In the genomic region with DNA sequence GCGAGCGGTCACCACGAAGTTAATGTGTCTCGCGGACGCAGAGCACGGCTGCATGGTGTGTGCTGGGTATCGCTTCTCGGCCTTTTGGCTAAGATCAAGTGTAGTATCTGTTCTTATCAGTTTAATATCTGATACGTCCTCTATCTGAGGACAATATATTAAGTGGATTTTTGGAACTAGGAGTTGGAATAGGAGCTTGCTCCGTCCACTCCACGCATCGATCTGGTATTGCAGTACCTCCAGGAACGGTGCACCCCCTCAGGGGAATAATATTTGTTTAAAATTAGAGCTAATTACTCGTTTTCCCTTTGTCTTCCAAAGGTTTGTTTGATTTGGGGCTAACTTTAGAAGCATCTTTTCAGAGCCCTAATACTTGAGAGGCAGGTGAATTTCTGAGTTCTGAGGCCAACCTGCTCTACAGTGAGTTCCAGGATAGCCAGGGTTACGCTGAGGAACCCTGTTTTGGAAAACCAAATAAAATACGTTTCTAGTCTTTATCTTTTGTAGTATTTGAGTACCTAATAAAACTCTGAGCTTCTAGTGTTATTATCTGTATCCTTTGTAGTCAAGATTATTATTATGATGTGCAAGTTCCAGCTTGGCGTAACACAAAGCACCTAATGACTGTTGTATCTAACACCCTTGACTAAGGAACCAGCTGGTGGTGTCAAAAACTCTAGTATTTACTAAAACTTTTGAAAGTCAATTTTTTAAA, we compare ENCODE assay signal across 8 mouse cellular contexts. TPM values are rescaled to one million over a fixed set of nuclear protein-coding genes. Genes with fewer than 3 reads are reported as not detected.
DNase-seq lines count a peak whose midpoint lies in the region; ATAC-seq and TF ChIP-seq lines count a peak whose summit lies in the region.

No protein-coding gene starts in this region.

- in situ Hi-C loops in CH12.LX (cut with MboI; ENCODE audit: low pct_ligation_motif_present, low pct_unique_long_range_greater_than_20kb, low sequenced_read_pairs): no loop called here

- no peak overlapping the region for H3K4me2 ChIP-seq in CH12.LX (ENCODE audit: insufficient read depth, low read depth, poor library complexity, severe bottlenecking)
- H3K4me2 ChIP-seq in heart, embryonic 15.5 days: peak overlapping the region; percentile 70
- peak overlapping the region; percentile 49; the same call in 1 of the 2 replicates for H3K4me2 ChIP-seq in limb, embryonic 11.5 days (ENCODE audit: low read depth, severe bottlenecking)
- H3K4me2 ChIP-seq in midbrain, embryonic 16.5 days (ENCODE audit: low read length): peak overlapping the region; percentile 76

- ATAC-seq in heart, embryonic 15.5 days (replicated peaks; ENCODE audit: insufficient number of reproducible peaks, insufficient read depth, low FRiP score, low read depth): peak; percentile 68
- ATAC-seq in limb, embryonic 11.5 days (ENCODE audit: insufficient number of reproducible peaks, low FRiP score, low TSS enrichment, low read depth): peak; percentile 89
- ATAC-seq in midbrain, embryonic 16.5 days: peak; percentile 87

- TF ChIP-seq EP300 in CH12.LX (IDR thresholded peaks at IDR 0.05; ENCODE audit: low read length): no peak; the same call in none of the 2 replicates

- H3K27ac ChIP-seq in kidney, adult 2 months (ENCODE audit: insufficient read depth, low read depth, low read length): no peak overlapping the region
- no peak overlapping the region for H3K27ac ChIP-seq in CH12.LX (ENCODE audit: insufficient read depth, low read depth)
- H3K27ac ChIP-seq in heart, embryonic 15.5 days: peak overlapping the region; percentile 51; the same call in 1 of the 2 replicates
- no peak overlapping the region for H3K27ac ChIP-seq in limb, embryonic 11.5 days (replicated peaks; ENCODE audit: low read depth, low read length)
- peak overlapping the region; percentile 65; the same call in 1 of the 2 replicates for H3K27ac ChIP-seq in midbrain, embryonic 16.5 days (ENCODE audit: low read length)

- WGBS in kidney, adult 2 months: 9% methylated on average over 12 of the region's 18 CpGs
- WGBS in heart, embryonic 15.5 days: 2% methylated on average over 11 of the region's 18 CpGs
- WGBS in limb, embryonic 11.5 days: under 1% methylated on average over 9 of the region's 18 CpGs
- WGBS in midbrain, embryonic 16.5 days: 3% methylated on average over 9 of the region's 18 CpGs

- H3K9me3 ChIP-seq in CH12.LX (replicated peaks; ENCODE audit: low read length): peaks cover 8% of the 10 kb centered on the region
- H3K9me3 ChIP-seq in heart, embryonic 15.5 days (replicated peaks): no peaks in the 10 kb centered on the region
- H3K9me3 ChIP-seq in limb, embryonic 11.5 days (ENCODE audit: control insufficient read depth, low read length): no peaks in the 10 kb centered on the region
- no peaks in the 10 kb centered on the region for H3K9me3 ChIP-seq in midbrain, embryonic 16.5 days (replicated peaks; ENCODE audit: control insufficient read depth, low read length, poor library complexity, severe bottlenecking)

- no peak overlapping the region; the same call in 1 of the 2 replicates for H3K9ac ChIP-seq in CH12.LX (ENCODE audit: insufficient read depth, low read depth)
- H3K9ac ChIP-seq in heart, embryonic 15.5 days: 0 out of 2 replicates have a peak overlapping the region, but pooled peaks have one; percentile 57
- H3K9ac ChIP-seq in limb, embryonic 11.5 days (ENCODE audit: low read length): no peak overlapping the region
- peak overlapping the region; percentile 41 for H3K9ac ChIP-seq in midbrain, embryonic 16.5 days (ENCODE audit: low read depth, low read length)

- H3K27me3 ChIP-seq in kidney, adult 2 months (replicated peaks; ENCODE audit: control insufficient read depth, insufficient read depth, low read length): no peaks in the 10 kb centered on the region
- peaks cover 2% of the 10 kb centered on the region for H3K27me3 ChIP-seq in CH12.LX (replicated peaks)
- H3K27me3 ChIP-seq in heart, embryonic 15.5 days: peaks cover 6% of the 10 kb centered on the region
- H3K27me3 ChIP-seq in limb, embryonic 11.5 days (ENCODE audit: control insufficient read depth, insufficient read depth, low read length): peaks cover 2% of the 10 kb centered on the region; the same call in 1 of the 2 replicates
- peaks cover 9% of the 10 kb centered on the region for H3K27me3 ChIP-seq in midbrain, embryonic 16.5 days (ENCODE audit: control insufficient read depth, insufficient read depth, low read depth, low read length)

- peak; percentile 45 for DNase-seq in kidney, adult 2 months
- DNase-seq in kidney, postnatal 14 days: no peak
- DNase-seq in CH12.LX (ENCODE audit: extremely low read depth): peak; percentile 97
- DNase-seq in c-Kit-positive CD71-positive TER-119-negative erythroid progenitor cells, embryonic 14.5 days (ENCODE audit: low read depth): peak; percentile 70
- DNase-seq in limb, embryonic 11.5 days (ENCODE audit: low spot score): peak; percentile 77
- DNase-seq in right cerebral cortex, postnatal 14 days: no peak

- no peak for TF ChIP-seq CTCF in kidney, adult 2 months (conservative IDR thresholded peaks at IDR 0.05; ENCODE audit: insufficient read depth, insufficient read length, low read depth, low read length)
- no peak for TF ChIP-seq CTCF in CH12.LX (conservative IDR thresholded peaks at IDR 0.05 in 1 of 2, IDR thresholded peaks at IDR 0.05 in 1 of 2; ENCODE audit: low read depth in 2 of 2, low read length in 2 of 2)

- no peaks in the 10 kb centered on the region for H3K4me1 ChIP-seq in kidney, adult 2 months (ENCODE audit: control insufficient read depth, insufficient read depth, low read length)
- H3K4me1 ChIP-seq in CH12.LX (ENCODE audit: control insufficient read depth in 1 of 2, insufficient read depth in 2 of 2): peaks cover 0 to 19% of the 10 kb centered on the region in 2 experiments; a peak in 2 of 4 replicates
- no peaks in the 10 kb centered on the region for H3K4me1 ChIP-seq in heart, embryonic 15.5 days (replicated peaks)
- H3K4me1 ChIP-seq in limb, embryonic 11.5 days (ENCODE audit: control insufficient read depth, insufficient read depth, low read length): no peaks in the 10 kb centered on the region
- peaks cover 4% of the 10 kb centered on the region; the same call in 1 of the 2 replicates for H3K4me1 ChIP-seq in midbrain, embryonic 16.5 days (ENCODE audit: control insufficient read depth, insufficient read depth, low read length)

- dilution Hi-C loops in CH12.LX (cut with MboI; ENCODE audit: extremely low pct_ligation_motif_present, extremely low pct_unique_long_range_greater_than_20kb, low sequenced_read_pairs): no loop called here

- TF ChIP-seq POLR2A in kidney, adult 2 months (IDR thresholded peaks at IDR 0.05; ENCODE audit: low read depth, low read length): no peak
- TF ChIP-seq POLR2A in CH12.LX (IDR thresholded peaks at IDR 0.05; ENCODE audit: low read depth, low read length): peak; percentile 92

- H3K79me2 ChIP-seq in CH12.LX (replicated peaks; ENCODE audit: control insufficient read depth, extremely low read depth, insufficient read depth, poor library complexity, severe bottlenecking): no peaks in the 10 kb centered on the region

- no peaks in the 10 kb centered on the region for H3K36me3 ChIP-seq in kidney, adult 2 months (ENCODE audit: control insufficient read depth, insufficient read depth, low read length)
- H3K36me3 ChIP-seq in CH12.LX (replicated peaks in 1 of 2; ENCODE audit: control insufficient read depth in 1 of 2, insufficient read depth in 1 of 2, low read length in 1 of 2): no peaks in the 10 kb centered on the region
- H3K36me3 ChIP-seq in heart, embryonic 15.5 days: no peaks in the 10 kb centered on the region
- no peaks in the 10 kb centered on the region for H3K36me3 ChIP-seq in limb, embryonic 11.5 days (ENCODE audit: control insufficient read depth, insufficient read depth, low read length)
- H3K36me3 ChIP-seq in midbrain, embryonic 16.5 days (ENCODE audit: control insufficient read depth, insufficient read depth, low read length): no peaks in the 10 kb centered on the region

- no peak overlapping the region for H3K4me3 ChIP-seq in kidney, adult 2 months (ENCODE audit: insufficient read depth, low read depth, low read length)
- H3K4me3 ChIP-seq in CH12.LX (replicated peaks in 1 of 3; ENCODE audit: low read depth in 2 of 3, low read length in 2 of 3, poor library complexity in 1 of 3): no peak overlapping the region
- peak overlapping the region; percentile 59 for H3K4me3 ChIP-seq in heart, embryonic 15.5 days
- no peak overlapping the region for H3K4me3 ChIP-seq in limb, embryonic 11.5 days (ENCODE audit: low read depth, low read length)
- peak overlapping the region; percentile 51 for H3K4me3 ChIP-seq in midbrain, embryonic 16.5 days (ENCODE audit: low read depth, low read length)

- no peak for TF ChIP-seq RAD21 in CH12.LX (IDR thresholded peaks at IDR 0.05; ENCODE audit: low read depth, low read length)

TF ChIP-seq in CH12.LX, 34 proteins besides CTCF, POLR2A, EP300 and RAD21 (continues in another document):
- TF ChIP-seq MEF2A (IDR thresholded peaks at IDR 0.05; ENCODE audit: borderline replicate concordance, low read depth, low read length): peak; percentile 89

RNA-seq across cellular contexts. Expression of a gene that starts 14.2 kb away (rescaled TPM):
- polyA plus RNA-seq in kidney, adult 2 months (2012; rRNA removed): 2.3 and 3.2 TPM in 2 replicates
- total RNA-seq in CH12.LX (2012; rRNA removed) (46.4 and 50.6 TPM in 2 replicates), CH12.LX (2014; rRNA removed) (51.9 and 52.4 TPM in 2 replicates)
- 64.3 and 69.8 TPM in 2 replicates for polyA plus RNA-seq in CH12.LX (2012; ENCODE audit: insufficient read length, low read depth)
- polyA plus RNA-seq in heart, embryonic 15.5 days (2015; fragmentation: Nextera tagmentation; extraction: Ambion mirVana): 6.0 and 15.2 TPM in 2 replicates
- polyA plus RNA-seq in limb, embryonic 11.5 days (2014; fragmentation: Nextera tagmentation; extraction: Ambion mirVana): 3.9 and 4.2 TPM in 2 replicates
- 1.6 and 1.9 TPM in 2 replicates for polyA plus RNA-seq in midbrain, embryonic 16.5 days (2015; fragmentation: Nextera tagmentation; extraction: Ambion mirVana)

RNA-seq across cellular contexts. Expression of a gene that starts 57.8 kb away (rescaled TPM):
- 215 and 254 TPM in 2 replicates for polyA plus RNA-seq in kidney, adult 2 months (2012; rRNA removed)
- total RNA-seq in CH12.LX (2012; rRNA removed) (17.6 and 17.8 TPM in 2 replicates), CH12.LX (2014; rRNA removed) (21.3 and 21.4 TPM in 2 replicates)
- 24.8 and 26.5 TPM in 2 replicates for polyA plus RNA-seq in CH12.LX (2012; ENCODE audit: insufficient read length, low read depth)
- 21.7 and 23.3 TPM in 2 replicates for polyA plus RNA-seq in heart, embryonic 15.5 days (2015; fragmentation: Nextera tagmentation; extraction: Ambion mirVana)
- polyA plus RNA-seq in limb, embryonic 11.5 days (2014; fragmentation: Nextera tagmentation; extraction: Ambion mirVana): 28.9 and 30.1 TPM in 2 replicates
- polyA plus RNA-seq in midbrain, embryonic 16.5 days (2015; fragmentation: Nextera tagmentation; extraction: Ambion mirVana): 5.9 and 8.3 TPM in 2 replicates

RNA-seq across cellular contexts. Expression of a gene that starts 57.8 kb away (rescaled TPM):
- polyA plus RNA-seq in kidney, adult 2 months (2012; rRNA removed): 4.2 and 5.9 TPM in 2 replicates
- total RNA-seq in CH12.LX (2012; rRNA removed): 0.04 and 0.17 TPM in 2 replicates
- 0.26 TPM in 1 of 2 replicates, not detected in the other for total RNA-seq in CH12.LX (2014; rRNA removed)
- not detected in 2 replicates for polyA plus RNA-seq in CH12.LX (2012; ENCODE audit: insufficient read length, low read depth)
- polyA plus RNA-seq in heart, embryonic 15.5 days (2015; fragmentation: Nextera tagmentation; extraction: Ambion mirVana): 0.68 and 3.1 TPM in 2 replicates
- polyA plus RNA-seq in limb, embryonic 11.5 days (2014; fragmentation: Nextera tagmentation; extraction: Ambion mirVana): 4.5 and 5.2 TPM in 2 replicates
- 40.8 and 42.5 TPM in 2 replicates for polyA plus RNA-seq in midbrain, embryonic 16.5 days (2015; fragmentation: Nextera tagmentation; extraction: Ambion mirVana)

Comparison
In these comparisons a context has a peak if more than half of its experiments do, and no peak if none do; other contexts are left out.
1. DNase-seq: peak in kidney, adult 2 months (single experiment), CH12.LX (single experiment), c-Kit-positive CD71-positive TER-119-negative erythroid progenitor cells, embryonic 14.5 days (single experiment) and limb, embryonic 11.5 days (single experiment); none in kidney, postnatal 14 days (single experiment) and right cerebral cortex, postnatal 14 days (single experiment).
2. H3K27ac ChIP-seq: peak in heart, embryonic 15.5 days (single experiment) and midbrain, embryonic 16.5 days (single experiment); none in kidney, adult 2 months (single experiment), CH12.LX (single experiment) and limb, embryonic 11.5 days (single experiment).
3. H3K4me3 ChIP-seq: peak in heart, embryonic 15.5 days (single experiment) and midbrain, embryonic 16.5 days (single experiment); none in kidney, adult 2 months (single experiment), CH12.LX (0 of 3) and limb, embryonic 11.5 days (single experiment).
4. H3K9ac ChIP-seq: peak in heart, embryonic 15.5 days (single experiment) and midbrain, embryonic 16.5 days (single experiment); none in CH12.LX (single experiment) and limb, embryonic 11.5 days (single experiment).
5. Peak in every context shown above with its lines, with median percentiles within 50 percentile points of each other: ATAC-seq.